Mouse (Mus musculus) neutrophil, adult 59 days (primary cell): Measurements from ENCODE around the gene Fam104a. TPM values are rescaled to one million over a fixed set of nuclear protein-coding genes. Genes with fewer than 3 reads are reported as not detected.

Source experiments
- total RNA-seq, 2 experiments: library from RNA; stranded (reverse); gene quantifications; 1 replicate in 1 of 2; 2 replicates in 1 of 2; pipeline ENCODE4 v1.2.4; 2023

Gene Fam104a
- 10 to 100 TPM; 18.6 to 18.8 TPM for total RNA-seq

GRCm38 (mm10) chr11:113683957-113684706 is at the start of gene Fam104a, which contains the start of gene D11Wsu47e:
Gene Fam104a, minus strand, starts transcription at chr11:113684155.
Gene D11Wsu47e, plus strand, starts transcription at chr11:113684412.

GRCm38 (mm10) chr11:113709731-113710256 is 25.8 kb upstream of the Fam104a start, which contains the start of gene Cpsf4l:
Gene Cpsf4l, minus strand, starts transcription at chr11:113710017.

GRCm38 (mm10) chr11:113649353-113650210 is 34.4 kb downstream of the Fam104a start, which contains the start of gene Slc39a11:
Gene Slc39a11, minus strand, starts transcription at chr11:113650079.

GRCm38 (mm10) chr11:113648690-113649352 is 35.1 kb downstream of the Fam104a start, which contains the start of gene Cog1:
Gene Cog1, plus strand, starts transcription at chr11:113649169.

GRCm38 (mm10) chr11:113618672-113619419 is 65.1 kb downstream of the Fam104a start, which contains the start of gene Sstr2:
Gene Sstr2, plus strand, starts transcription at chr11:113619342.

Other genes with a start within 250 kb of the Fam104a start
- not detected for gene Sstr2, start 64.8 kb downstream of the Fam104a start, total RNA-seq
- gene Cog1, start 35.0 kb downstream of the Fam104a start, total RNA-seq: 10 to 100 TPM; 25.8 to 30.8 TPM
- gene Slc39a11, start 34.1 kb downstream of the Fam104a start, total RNA-seq: 10 to 100 TPM; 48.0 to 50.1 TPM
- 10 to 100 TPM in 1 of 2 experiments, 1 to 10 TPM in 1; 8.9 to 11.2 TPM for gene D11Wsu47e, start 257 bp upstream of the Fam104a start, total RNA-seq
- under 1 TPM in 1 of 2 experiments, not detected in 1; 0.36 TPM for gene Cpsf4l, start 25.9 kb upstream of the Fam104a start, total RNA-seq
- gene Cdc42ep4, start 67.7 kb upstream of the Fam104a start, total RNA-seq: 10 to 100 TPM; 24.5 to 26.8 TPM